Mouse (Mus musculus) C2C12 (cell line): ENCODE results near the gene Etfbkmt.

Experiments used
- CTCF ChIP-seq: IDR thresholded peaks from one replicate; pipeline ENCODE4 v1.5.1; 2011; ENCODE audit not compliant: control insufficient read depth, insufficient read depth, insufficient read length
- MAX ChIP-seq: IDR thresholded peaks from one replicate; pipeline ENCODE4 v1.6.1; 2011; ENCODE audit warnings: mild to moderate bottlenecking, control low read depth

- TF ChIP-seq MAX (no peak), CTCF (no peak)
These were observed 37.8 kb upstream of the Etfbkmt start for GRCm38 (mm10) chr6:149101943-149102243.
